Mouse (Mus musculus) limb, embryonic 13.5 days (tissue): Measurements from ENCODE around the gene Usp2. TPM values are rescaled to one million over a fixed set of nuclear protein-coding genes. Genes with fewer than 3 reads are reported as not detected.

Experiments
- ATAC-seq: fragments of 200-750 bp; cut with Nextera tagmentation; 2 replicates; pipeline ENCODE4 v1.8.0; 2017; ENCODE audit warnings: low read depth, moderate number of reproducible peaks, moderate TSS enrichment; ENCODE audit not compliant: low FRiP score
- H3K27ac ChIP-seq: fragments of 300-500 bp; sonication (generic); 2 replicates; pipeline ENCODE4 v1.5.1; 2015; ENCODE audit warnings: inconsistent platforms, mild to moderate bottlenecking, moderate library complexity
- H3K27me3 ChIP-seq: fragments of 300-500 bp; sonication (generic); 2 replicates; pipeline ENCODE4 v1.6.1; 2015; ENCODE audit warnings: mild to moderate bottlenecking, inconsistent platforms
- H3K36me3 ChIP-seq: fragments of 300-500 bp; sonication (generic); 2 replicates; pipeline ENCODE4 v1.6.1; 2015; ENCODE audit warnings: inconsistent platforms, mild to moderate bottlenecking, moderate library complexity
- H3K4me1 ChIP-seq: fragments of 300-500 bp; sonication (generic); 2 replicates; pipeline ENCODE4 v1.6.1; 2015; ENCODE audit warnings: inconsistent platforms
- H3K4me2 ChIP-seq: fragments of 300-500 bp; sonication (generic); replicated peaks from 2 replicates; pipeline ENCODE4 v1.6.1; 2015; ENCODE audit warnings: inconsistent platforms, mild to moderate bottlenecking, moderate library complexity
- H3K4me3 ChIP-seq: fragments of 300-500 bp; sonication (generic); 2 replicates; pipeline ENCODE4 v1.5.1; 2015; ENCODE audit warnings: moderate library complexity, mild to moderate bottlenecking, inconsistent platforms
- H3K9ac ChIP-seq: fragments of 300-500 bp; sonication (generic); 2 replicates; pipeline ENCODE4 v1.6.1; 2015; ENCODE audit warnings: mild to moderate bottlenecking, inconsistent platforms
- H3K9me3 ChIP-seq: fragments of 300-500 bp; sonication (generic); 2 replicates; pipeline ENCODE4 v1.6.1; 2016; ENCODE audit warnings: inconsistent platforms
- WGBS: fragments of 180-500 bp; shearing (Covaris S2); methylation state at CpG from one replicate; pipeline ENCODE4 v1.1.7; 2015; 5-methylcytosine and 5-hydroxymethylcytosine counted together
- polyA plus RNA-seq: library from polyadenylated mRNA; unstranded; fragments of >200 nt; fragmentation: Nextera tagmentation; extraction: Ambion mirVana; gene quantifications from 2 replicates; pipeline ENCODE4 v1.2.1, GENCODE M21; 2015

Usp2 gene
- polyA plus RNA-seq, 1 experiment from 2014 or later, result 14.6 TPM

DNA sequence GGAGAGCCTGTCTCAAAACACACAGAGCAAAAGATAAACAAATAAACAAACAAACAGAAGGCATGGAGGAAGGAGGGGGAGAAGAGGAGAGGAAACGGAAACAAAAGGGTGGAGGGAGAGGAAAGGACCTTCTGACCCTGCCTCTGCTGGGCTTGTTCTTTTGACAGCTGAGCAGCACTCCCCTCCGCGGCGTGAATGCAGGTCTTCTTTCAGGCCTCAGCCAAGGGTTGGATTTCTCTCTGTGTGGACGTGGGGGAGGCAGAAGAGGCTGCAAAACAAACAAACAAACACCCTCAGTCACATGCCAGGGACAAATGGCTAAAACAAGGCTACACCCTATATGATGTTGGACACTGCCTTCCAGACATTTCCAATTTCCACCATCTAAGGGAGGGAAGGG lies 58.2 kb downstream of the Usp2 start:
- Histone ChIP-seq H3K4me1 (peaks cover 20% of the 10 kb centered on the region), H3K27ac (no peak overlapping the region), H3K4me2 (no peak overlapping the region), H3K9me3 (no peaks in the 10 kb centered on the region), H3K36me3 (no peaks in the 10 kb centered on the region), H3K9ac (no peak overlapping the region), H3K4me3 (no peak overlapping the region), H3K27me3 (peaks cover 5% of the 10 kb centered on the region; the same call in 1 of the 2 replicates)
- ATAC-seq, result no peak
- WGBS, result 55% methylated on average over 5 of the region's 5 CpGs

- Histone ChIP-seq H3K36me3 (no peaks in the 10 kb centered on the region), H3K9me3 (no peaks in the 10 kb centered on the region), H3K9ac (no peak overlapping the region; the same call in 1 of the 2 replicates), H3K27ac (peak overlapping the region; percentile 34; the same call in 1 of the 2 replicates), H3K4me1 (peaks cover 28% of the 10 kb centered on the region), H3K27me3 (peaks cover 5% of the 10 kb centered on the region; the same call in 1 of the 2 replicates), H3K4me2 (peak overlapping the region; percentile 44), H3K4me3 (no peak overlapping the region)
- ATAC-seq, result no peak
- 31% methylated on average over 18 of the region's 18 CpGs for WGBS
These were observed 59.0 kb downstream of the Usp2 start for GRCm38 (mm10) chr9:44125546-44126428.

- H3K9ac ChIP-seq, result no peak overlapping the region
- WGBS, result 89% methylated on average over 3 of the region's 3 CpGs
- no peaks in the 10 kb centered on the region for H3K9me3 ChIP-seq
- ATAC-seq, result no peak
- H3K27ac ChIP-seq, result 0 out of 2 replicates have a peak overlapping the region, but pooled peaks have one; percentile 35
- H3K4me3 ChIP-seq, result no peak overlapping the region
- H3K4me1 ChIP-seq, result peaks cover 36% of the 10 kb centered on the region
- H3K27me3 ChIP-seq, result peaks cover 14% of the 10 kb centered on the region
- peak overlapping the region; percentile 44 for H3K4me2 ChIP-seq
- no peaks in the 10 kb centered on the region for H3K36me3 ChIP-seq
These were observed 59.9 kb downstream of the Usp2 start for GRCm38 (mm10) chr9:44126746-44127145.

GRCm38 (mm10) chr9:44127351-44127801 lies 60.6 kb downstream of the Usp2 start:
- WGBS, result 51% methylated on average over 3 of the region's 3 CpGs
- H3K4me3 ChIP-seq, result no peak overlapping the region
- no peaks in the 10 kb centered on the region for H3K9me3 ChIP-seq
- H3K27ac ChIP-seq, result no peak overlapping the region
- H3K4me2 ChIP-seq, result no peak overlapping the region
- no peaks in the 10 kb centered on the region for H3K36me3 ChIP-seq
- ATAC-seq, result no peak
- H3K27me3 ChIP-seq, result peaks cover 20% of the 10 kb centered on the region
- peaks cover 36% of the 10 kb centered on the region for H3K4me1 ChIP-seq
- no peak overlapping the region for H3K9ac ChIP-seq

DNA sequence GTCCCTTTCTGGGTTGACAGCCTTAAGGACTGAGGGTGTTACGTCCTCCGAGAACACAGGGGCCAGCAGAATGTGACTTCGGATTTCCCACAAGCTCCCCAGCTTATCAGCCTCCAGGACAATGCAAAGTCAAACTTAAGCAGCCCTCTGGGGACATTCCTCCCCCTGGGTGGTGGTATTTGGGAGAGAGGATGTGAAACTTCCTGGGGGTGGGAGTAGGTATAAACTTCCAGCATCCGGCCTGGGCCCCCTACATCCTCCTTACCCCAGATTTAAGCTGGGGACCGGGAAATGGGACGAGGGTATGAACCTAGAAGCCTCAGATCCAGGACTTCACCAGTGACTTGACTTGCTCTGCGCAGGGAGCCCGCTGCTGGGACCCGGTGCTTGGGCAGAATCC lies 62.8 kb downstream of the Usp2 start:
- Histone ChIP-seq H3K36me3 (no peaks in the 10 kb centered on the region), H3K27ac (peak overlapping the region; percentile 72; the same call in 1 of the 2 replicates), H3K4me2 (peak overlapping the region; percentile 82), H3K9me3 (no peaks in the 10 kb centered on the region), H3K4me1 (peaks cover 50% of the 10 kb centered on the region), H3K9ac (peak overlapping the region; percentile 71), H3K4me3 (peak overlapping the region; percentile 42), H3K27me3 (peaks cover 37% of the 10 kb centered on the region)
- ATAC-seq, result no peak
- 10% methylated on average over 9 of the region's 9 CpGs for WGBS

GRCm38 (mm10) chr9:44130034-44130433 lies 63.2 kb downstream of the Usp2 start:
- peak overlapping the region; percentile 72 for H3K27ac ChIP-seq
- WGBS, result under 1% methylated on average over 27 of the region's 27 CpGs
- H3K4me1 ChIP-seq, result peaks cover 52% of the 10 kb centered on the region
- H3K36me3 ChIP-seq, result no peaks in the 10 kb centered on the region
- peak overlapping the region; percentile 42 for H3K4me3 ChIP-seq
- H3K9ac ChIP-seq, result peak overlapping the region; percentile 71
- H3K27me3 ChIP-seq, result peaks cover 37% of the 10 kb centered on the region
- peak; percentile 43 for ATAC-seq
- H3K9me3 ChIP-seq, result no peaks in the 10 kb centered on the region
- H3K4me2 ChIP-seq, result peak overlapping the region; percentile 82

DNA sequence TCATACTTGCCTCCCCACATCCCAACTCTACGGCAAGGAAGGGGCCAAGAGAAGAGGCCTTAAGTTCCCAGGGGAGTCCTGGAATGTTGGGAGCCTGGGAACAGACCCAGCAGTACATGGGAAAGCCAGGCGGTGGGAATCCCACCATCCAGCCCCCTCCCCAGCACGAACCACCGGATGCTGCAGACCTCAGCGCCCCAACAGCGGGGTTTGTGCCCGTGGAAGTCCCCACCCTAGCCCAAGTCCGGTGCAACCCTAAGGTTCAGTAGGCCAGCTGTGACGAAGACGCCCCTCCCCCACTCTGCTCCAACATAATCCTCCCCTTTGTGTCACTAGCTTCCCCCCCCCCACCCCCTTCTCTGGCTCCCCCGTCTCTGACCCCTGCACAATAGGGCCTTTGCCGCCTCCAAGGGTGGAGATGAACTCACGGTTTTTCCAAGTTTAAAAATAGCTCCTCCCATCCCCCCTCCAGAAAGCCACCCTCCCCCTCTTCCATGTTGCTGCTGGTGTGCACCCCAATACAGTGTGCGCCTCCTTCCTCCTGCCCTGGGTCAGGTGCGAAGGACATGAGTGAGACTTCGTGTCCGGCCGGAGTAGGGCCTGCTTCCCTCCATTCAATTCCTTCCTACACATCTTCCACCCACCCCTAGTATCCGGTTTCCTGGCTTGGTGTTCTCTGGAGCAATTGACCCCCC lies 63.9 kb downstream of the Usp2 start:
- Histone ChIP-seq H3K4me2 (peak overlapping the region; percentile 82), H3K4me1 (peaks cover 54% of the 10 kb centered on the region), H3K36me3 (no peaks in the 10 kb centered on the region), H3K4me3 (peak overlapping the region; percentile 42), H3K27ac (peak overlapping the region; percentile 72), H3K9me3 (no peaks in the 10 kb centered on the region), H3K9ac (peak overlapping the region; percentile 71; the same call in 1 of the 2 replicates), H3K27me3 (peaks cover 43% of the 10 kb centered on the region)
- WGBS, result 24% methylated on average over 19 of the region's 19 CpGs
- peak; percentile 21 for ATAC-seq

GRCm38 (mm10) chr9:44131276-44131590 lies 64.4 kb downstream of the Usp2 start:
- H3K27me3 ChIP-seq, result peaks cover 48% of the 10 kb centered on the region
- H3K27ac ChIP-seq, result no peak overlapping the region; the same call in 1 of the 2 replicates
- H3K9ac ChIP-seq, result no peak overlapping the region
- WGBS, result 46% methylated on average over 7 of the region's 7 CpGs
- H3K9me3 ChIP-seq, result no peaks in the 10 kb centered on the region
- H3K4me1 ChIP-seq, result peaks cover 56% of the 10 kb centered on the region
- peak overlapping the region; percentile 82 for H3K4me2 ChIP-seq
- ATAC-seq, result no peak
- H3K4me3 ChIP-seq, result no peak overlapping the region
- H3K36me3 ChIP-seq, result no peaks in the 10 kb centered on the region

GRCm38 (mm10) chr9:44132200-44132599 lies 65.4 kb downstream of the Usp2 start:
- H3K9ac ChIP-seq, result no peak overlapping the region
- H3K27me3 ChIP-seq, result peaks cover 56% of the 10 kb centered on the region
- H3K27ac ChIP-seq, result no peak overlapping the region
- H3K4me3 ChIP-seq, result no peak overlapping the region
- no peak overlapping the region for H3K4me2 ChIP-seq
- WGBS, result 68% methylated on average over 5 of the region's 5 CpGs
- no peak for ATAC-seq
- H3K4me1 ChIP-seq, result peaks cover 54% of the 10 kb centered on the region
- H3K9me3 ChIP-seq, result no peaks in the 10 kb centered on the region
- peaks cover 5% of the 10 kb centered on the region for H3K36me3 ChIP-seq

DNA sequence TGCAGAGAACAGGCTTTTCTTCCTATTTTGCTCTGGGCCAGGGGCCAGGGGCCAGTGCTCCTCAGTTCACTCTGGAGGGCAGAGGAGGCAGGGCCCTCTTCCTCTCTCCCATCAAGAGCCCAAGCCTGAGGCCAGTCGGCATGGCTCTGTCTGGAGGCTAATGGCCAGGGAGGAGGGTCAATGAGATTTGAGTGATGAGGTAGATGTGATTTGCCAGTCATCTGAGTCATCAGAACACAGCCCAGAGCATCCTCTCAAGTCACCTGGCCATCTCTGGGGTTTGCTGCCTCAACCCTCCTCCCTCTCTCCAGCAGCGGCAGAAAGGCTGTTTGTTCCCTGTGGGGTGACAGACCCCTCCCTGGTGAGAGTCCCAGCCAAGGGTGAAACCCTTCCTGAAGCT lies 66.5 kb downstream of the Usp2 start:
- peaks cover 54% of the 10 kb centered on the region for H3K4me1 ChIP-seq
- H3K36me3 ChIP-seq, result peaks cover 14% of the 10 kb centered on the region
- H3K4me2 ChIP-seq, result peak overlapping the region; percentile 89
- H3K9me3 ChIP-seq, result no peaks in the 10 kb centered on the region
- no peak for ATAC-seq
- peak overlapping the region; percentile 48; the same call in 1 of the 2 replicates for H3K27ac ChIP-seq
- H3K4me3 ChIP-seq, result peak overlapping the region; percentile 70
- WGBS, result 17% methylated on average over 2 of the region's 2 CpGs
- H3K27me3 ChIP-seq, result peaks cover 56% of the 10 kb centered on the region
- 0 out of 2 replicates have a peak overlapping the region, but pooled peaks have one; percentile 25 for H3K9ac ChIP-seq

DNA sequence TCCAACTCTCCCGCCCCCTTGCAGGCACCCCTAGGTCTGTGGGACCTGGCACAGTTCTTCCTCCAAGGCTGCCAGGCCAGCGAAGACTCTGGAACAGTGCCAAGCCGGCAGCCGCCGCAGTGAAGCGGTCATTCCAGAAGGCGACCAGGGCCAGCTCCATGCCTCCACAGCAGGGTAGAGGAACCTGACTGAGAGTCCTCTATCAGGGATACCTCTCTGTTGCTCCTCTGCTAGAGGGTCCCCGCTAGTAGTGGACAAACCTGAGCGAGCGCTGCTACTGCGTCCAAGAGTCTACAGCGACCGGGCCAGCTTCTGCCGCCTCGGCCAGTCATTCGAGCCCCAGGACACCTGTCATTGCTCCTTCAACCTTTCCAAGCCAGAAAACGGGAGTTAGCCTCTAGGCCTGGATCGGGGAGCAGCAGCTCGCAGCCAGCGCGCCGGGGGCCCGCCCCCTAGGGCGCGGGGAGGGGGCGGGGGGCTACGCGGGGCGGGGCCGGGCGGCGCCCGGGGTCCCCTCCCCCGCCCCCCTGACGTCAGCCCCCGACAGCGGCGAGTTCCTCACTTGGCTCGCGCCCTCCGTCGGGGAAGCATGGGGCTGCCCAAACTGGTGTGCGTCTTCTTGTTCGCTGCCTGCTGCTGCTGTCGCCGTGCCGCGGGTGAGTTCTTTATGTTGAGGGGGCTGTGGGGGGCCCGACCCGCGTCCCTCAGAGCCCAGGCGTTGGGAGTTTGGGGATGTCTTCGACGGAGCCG lies 67.5 kb downstream of the Usp2 start, which contains the start of gene Mcam:
Gene Mcam, plus strand, starts transcription at position 369 of the 750 bp plus-strand sequence.
- no peaks in the 10 kb centered on the region for H3K9me3 ChIP-seq

More for the DNA sequence above, 67.5 kb downstream of the Usp2 start, which contains the start of gene Mcam:
- peak; percentile 25 for ATAC-seq
- WGBS, result under 1% methylated on average over 50 of the region's 55 CpGs
- Histone ChIP-seq H3K27ac (peak within 1 kb of the TSS; percentile 75), H3K4me2 (peak within 1 kb of the TSS; percentile 89), H3K4me3 (peak within 1 kb of the TSS; percentile 70), H3K4me1 (peaks cover 54% of the 10 kb centered on the region), H3K27me3 (peaks cover 54% of the 10 kb centered on the region), H3K36me3 (peaks cover 23% of the 10 kb centered on the region), H3K9ac (peak within 1 kb of the TSS; percentile 82)
